In genomic region chr3:106172506-106172905, GRCm38 (mm10) we compare ENCODE assay signal across 32 mouse cellular contexts. TPM values are rescaled to one million over a fixed set of nuclear protein-coding genes. Genes with fewer than 3 reads are reported as not detected.
"Had no signal": no experiment of that assay in that cellular context is flagged by ENCODE, and none has a peak within 500 bp of the region (broad histone marks: within the 10 kb centered on the region; RNA-seq: fewer than 3 reads in every experiment).

No protein-coding gene starts in this region.

RNA-seq across cellular contexts. Expression of gene Chil3, which starts 5.1 kb away (rescaled TPM):
- total RNA-seq: gastrocnemius, adult 2 months; gastrocnemius, postnatal 25 days; heart, adult 18-20 months; heart, postnatal 10 days; layer of hippocampus, adult 2 months; layer of hippocampus, postnatal 25 days; left cerebral cortex, postnatal 14 days; left cerebral cortex, postnatal 36 days had no signal
- polyA plus RNA-seq: heart, embryonic 10.5 days; heart, embryonic 12.5 days; heart, embryonic 14.5 days; hindbrain, embryonic 10.5 days; hindbrain, embryonic 12.5 days; hindbrain, embryonic 14.5 days; inflammation-experienced regulatory T-cells, adult 6 months; kidney, embryonic 14.5 days; limb, embryonic 10.5 days; limb, embryonic 12.5 days; liver, embryonic 11.5 days had no signal

RNA-seq across cellular contexts. Expression of gene Chil4, which starts 46.8 kb away (rescaled TPM):
- total RNA-seq: gastrocnemius, adult 2 months; gastrocnemius, postnatal 10 days; gastrocnemius, postnatal 25 days; gastrocnemius, postnatal 4 days; heart, adult 18-20 months; heart, adult 8-10 months; heart, postnatal 10 days; heart, postnatal 25 days; heart, postnatal 4 days; layer of hippocampus, adult 2 months; layer of hippocampus, postnatal 10 days; layer of hippocampus, postnatal 25 days; left cerebral cortex, adult 2 months; left cerebral cortex, postnatal 14 days; left cerebral cortex, postnatal 36 days had no signal
- polyA plus RNA-seq: frontal cortex, adult 2 months; heart, embryonic 10.5 days; heart, embryonic 12.5 days; heart, embryonic 14.5 days; hindbrain, embryonic 10.5 days; hindbrain, embryonic 12.5 days; hindbrain, embryonic 14.5 days; hindbrain, embryonic 16.5 days; inflammation-experienced regulatory T-cells, adult 6 months; intestine, embryonic 15.5 days; intestine, postnatal 0 days; kidney, embryonic 14.5 days; limb, embryonic 10.5 days; limb, embryonic 12.5 days; limb, embryonic 14.5 days; liver, embryonic 11.5 days had no signal

RNA-seq across cellular contexts. Expression of gene Chia1, which starts 59.5 kb away (rescaled TPM):
- total RNA-seq: gastrocnemius, adult 2 months; gastrocnemius, postnatal 10 days; gastrocnemius, postnatal 25 days; gastrocnemius, postnatal 4 days; heart, adult 18-20 months; heart, adult 8-10 months; heart, postnatal 10 days; heart, postnatal 25 days; heart, postnatal 4 days had no signal
- polyA plus RNA-seq: intestine, embryonic 15.5 days; intestine, postnatal 0 days; kidney, embryonic 14.5 days; kidney, embryonic 16.5 days; limb, embryonic 10.5 days; limb, embryonic 12.5 days; liver, embryonic 11.5 days had no signal
